Mouse (Mus musculus) spleen, adult 2 months (tissue): ENCODE results near the gene Kirrel3. TPM values are rescaled to one million over a fixed set of nuclear protein-coding genes. Genes with fewer than 3 reads are reported as not detected.
A peak's percentile ranks its signal among the peaks of the same experiment; 100 is the strongest.

Source experiments
- DNase-seq, 2 experiments: peaks; one replicate each; pipeline versions ENCODE4 v3.0.0 to v3.0.0-alpha.2; 2012 to 2021; ENCODE audit warnings: low spot score in 2 of 2, low read depth in 1 of 2
- H3K27ac ChIP-seq: fragments of 200-500 bp; 2 replicates; pipeline ENCODE4 v1.5.1; 2012; ENCODE audit warnings: low read length, inconsistent platforms; ENCODE audit not compliant: insufficient read depth
- H3K27me3 ChIP-seq: fragments of 200-500 bp; 2 replicates; pipeline ENCODE4 v1.6.1; 2012; ENCODE audit warnings: mild to moderate bottlenecking, moderate library complexity, low read length, inconsistent platforms; ENCODE audit not compliant: control insufficient read depth, insufficient read depth
- H3K36me3 ChIP-seq: fragments of 200-500 bp; 2 replicates; pipeline ENCODE4 v1.6.1; 2012; ENCODE audit warnings: mild to moderate bottlenecking, low read length, inconsistent platforms; ENCODE audit not compliant: control insufficient read depth, insufficient read depth
- H3K4me1 ChIP-seq: fragments of 200-500 bp; 2 replicates; pipeline ENCODE4 v1.6.1; 2011; ENCODE audit warnings: inconsistent platforms; ENCODE audit not compliant: control insufficient read depth, insufficient read depth, insufficient read length
- H3K4me3 ChIP-seq: fragments of 200-500 bp; 2 replicates; pipeline ENCODE4 v1.5.1; 2011; ENCODE audit warnings: mild to moderate bottlenecking, inconsistent platforms; ENCODE audit not compliant: insufficient read depth, insufficient read length; ENCODE audit errors: extremely low read depth
- CTCF ChIP-seq: fragments of 200-500 bp; IDR thresholded peaks from 2 replicates; pipeline ENCODE4 v1.5.1; 2011; ENCODE audit warnings: mild to moderate bottlenecking, inconsistent platforms; ENCODE audit not compliant: insufficient read depth, insufficient read length, insufficient replicate concordance; ENCODE audit errors: extremely low read depth
- POLR2A ChIP-seq: fragments of 200-500 bp; IDR thresholded peaks from 2 replicates; pipeline ENCODE4 v1.6.1; 2011; ENCODE audit warnings: low read depth, low read length, inconsistent platforms
- WGBS: fragments of 180-500 bp; shearing (Covaris S2); methylation state at CpG from one replicate; pipeline ENCODE4 v1.1.7; 2018; 5-methylcytosine and 5-hydroxymethylcytosine counted together
- polyA plus RNA-seq: library from polyadenylated mRNA; depleted of rRNA; stranded (reverse); fragments of >200 nt; gene quantifications from 2 replicates; pipeline ENCODE4 v1.2.3, GENCODE M21; 2012

The Kirrel3 gene
- polyA plus RNA-seq, 1 experiment: 0.23 TPM

GRCm38 (mm10) chr9:34752076-34752800 lies 266.5 kb downstream of the Kirrel3 start:
- no peak for DNase-seq
- H3K36me3 ChIP-seq: no peaks in the 10 kb centered on the region
- TF ChIP-seq POLR2A (no peak), CTCF (no peak)
- no peaks in the 10 kb centered on the region for H3K27me3 ChIP-seq
- H3K27ac ChIP-seq: no peak overlapping the region
- no peak overlapping the region for H3K4me3 ChIP-seq
- H3K4me1 ChIP-seq: no peaks in the 10 kb centered on the region
- WGBS: 76% methylated on average over 5 of the region's 5 CpGs

- Histone ChIP-seq H3K4me3 (no peak overlapping the region), H3K4me1 (no peaks in the 10 kb centered on the region), H3K36me3 (no peaks in the 10 kb centered on the region), H3K27ac (no peak overlapping the region), H3K27me3 (no peaks in the 10 kb centered on the region)
- WGBS: 22% methylated on average over 4 of the region's 4 CpGs
- peak; percentile 43; the same call in 1 of the 2 replicates for TF ChIP-seq CTCF
- no peak for TF ChIP-seq POLR2A
- DNase-seq: peak in 1 of 2 experiments; percentile 19
Observed at GRCm38 (mm10) chr9:34752801-34753170, 267.1 kb downstream of the Kirrel3 start.

- Histone ChIP-seq H3K36me3 (no peaks in the 10 kb centered on the region), H3K27me3 (no peaks in the 10 kb centered on the region), H3K4me3 (no peak overlapping the region), H3K27ac (no peak overlapping the region), H3K4me1 (no peaks in the 10 kb centered on the region)
- TF ChIP-seq CTCF: no peak
- TF ChIP-seq POLR2A: no peak
- no peak for DNase-seq
- WGBS: 64% methylated on average over 5 of the region's 5 CpGs
Observed at GRCm38 (mm10) chr9:34753891-34754290, 268.2 kb downstream of the Kirrel3 start.

GRCm38 (mm10) chr9:34754523-34755097 lies 268.9 kb downstream of the Kirrel3 start:
- Histone ChIP-seq H3K27ac (no peak overlapping the region), H3K4me1 (no peaks in the 10 kb centered on the region), H3K27me3 (no peaks in the 10 kb centered on the region), H3K4me3 (no peak overlapping the region), H3K36me3 (no peaks in the 10 kb centered on the region)
- no peak for DNase-seq
- TF ChIP-seq CTCF: no peak
- TF ChIP-seq POLR2A: no peak
- 81% methylated on average over 6 of the region's 6 CpGs for WGBS

GRCm38 (mm10) chr9:34756055-34756454 lies 270.4 kb downstream of the Kirrel3 start:
- Histone ChIP-seq H3K36me3 (no peaks in the 10 kb centered on the region), H3K4me1 (no peaks in the 10 kb centered on the region), H3K4me3 (no peak overlapping the region), H3K27me3 (no peaks in the 10 kb centered on the region), H3K27ac (no peak overlapping the region)
- no peak for DNase-seq
- 90% methylated on average over 7 of the region's 7 CpGs for WGBS
- TF ChIP-seq CTCF (no peak), POLR2A (no peak)

GRCm38 (mm10) chr9:34758925-34759324 lies 273.2 kb downstream of the Kirrel3 start:
- no peak overlapping the region for H3K4me3 ChIP-seq
- no peaks in the 10 kb centered on the region for H3K36me3 ChIP-seq
- 70% methylated on average over 5 of the region's 5 CpGs for WGBS
- H3K4me1 ChIP-seq: no peaks in the 10 kb centered on the region
- TF ChIP-seq CTCF: no peak
- no peak for DNase-seq
- H3K27ac ChIP-seq: no peak overlapping the region
- H3K27me3 ChIP-seq: no peaks in the 10 kb centered on the region

GRCm38 (mm10) chr9:34760521-34760920 lies 274.8 kb downstream of the Kirrel3 start:
- Histone ChIP-seq H3K27me3 (no peaks in the 10 kb centered on the region), H3K27ac (no peak overlapping the region), H3K36me3 (no peaks in the 10 kb centered on the region), H3K4me3 (no peak overlapping the region), H3K4me1 (no peaks in the 10 kb centered on the region)
- WGBS: 73% methylated on average over 3 of the region's 3 CpGs
- no peak for TF ChIP-seq CTCF
- TF ChIP-seq POLR2A: no peak
- no peak for DNase-seq
